Mouse (Mus musculus): Measurements from ENCODE around the gene Gm27179.
"Not testable (repeated sequence)": the region's sequence is repeated elsewhere in the genome, so short reads cannot be mapped to it uniquely, and the experiment has no call there.

Gene Gm27179

DNA sequence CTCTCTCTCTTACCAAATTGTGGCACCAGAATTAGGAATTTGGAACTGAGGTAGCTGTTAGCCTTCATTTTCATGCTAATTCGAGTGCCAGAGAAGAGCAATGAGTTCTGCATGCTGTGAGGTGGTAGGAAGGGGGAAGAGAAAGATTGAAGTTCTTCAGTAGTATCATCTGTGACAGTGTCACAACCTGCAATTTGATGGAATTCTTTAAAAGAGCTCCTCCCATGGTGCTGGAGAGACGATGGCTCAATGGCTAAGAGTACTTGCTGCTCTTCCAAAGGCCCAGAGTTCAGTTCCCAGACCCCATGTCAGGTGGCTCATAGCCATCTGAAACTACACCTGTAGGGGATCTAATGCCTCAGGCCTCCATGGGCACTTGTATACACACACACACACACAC lies at the start of gene Gm27179:
Gene Gm27179 (minus strand): TSS at position 101 of the 400 bp plus-strand sequence.
- not testable (repeated sequence) for DNase-seq (ENCODE audit: low spot score)

DNA sequence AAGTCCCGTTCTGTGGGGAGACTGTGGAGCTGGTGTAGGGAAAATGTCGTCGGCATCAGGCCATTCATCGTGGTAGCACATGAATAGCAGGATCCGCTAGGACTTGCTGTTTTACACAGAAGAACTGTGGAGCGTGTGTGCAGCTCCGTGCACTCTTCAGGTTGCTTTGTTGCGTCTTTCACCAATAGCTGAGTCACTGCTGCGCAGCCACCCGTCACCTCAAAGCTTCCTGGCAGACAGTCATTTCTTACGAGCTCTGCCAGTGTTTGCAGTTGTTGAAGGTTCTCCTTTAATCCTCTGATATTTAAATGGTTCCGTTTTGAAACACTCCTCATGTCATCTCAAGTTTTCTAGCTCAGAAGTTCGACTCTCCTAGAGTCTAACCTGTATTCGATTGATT lies 45.2 kb upstream of the Gm27179 start:
- DNase-seq (ENCODE audit: low spot score) = not testable (repeated sequence)

DNA sequence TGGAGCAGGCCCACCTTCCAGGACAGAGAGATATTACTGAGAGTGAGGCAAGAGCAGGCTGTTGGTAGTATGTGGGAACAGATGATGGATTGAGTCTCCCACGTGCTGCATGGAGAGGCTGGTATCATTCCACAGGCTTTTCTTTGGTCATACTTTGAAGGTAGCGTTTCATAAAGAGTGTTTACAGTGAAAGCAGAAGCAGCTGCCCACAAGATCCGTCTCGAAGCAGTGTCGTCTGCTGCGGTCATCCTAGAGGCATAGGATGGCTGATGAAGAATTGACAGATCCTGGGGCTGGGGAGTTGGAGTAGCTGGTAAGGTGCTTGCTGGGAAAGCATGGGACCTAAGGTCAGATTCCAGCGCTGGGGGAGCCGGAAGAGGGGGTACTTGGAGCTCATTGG lies 44.5 kb upstream of the Gm27179 start:
- not testable (repeated sequence) for DNase-seq (ENCODE audit: low spot score)

DNA sequence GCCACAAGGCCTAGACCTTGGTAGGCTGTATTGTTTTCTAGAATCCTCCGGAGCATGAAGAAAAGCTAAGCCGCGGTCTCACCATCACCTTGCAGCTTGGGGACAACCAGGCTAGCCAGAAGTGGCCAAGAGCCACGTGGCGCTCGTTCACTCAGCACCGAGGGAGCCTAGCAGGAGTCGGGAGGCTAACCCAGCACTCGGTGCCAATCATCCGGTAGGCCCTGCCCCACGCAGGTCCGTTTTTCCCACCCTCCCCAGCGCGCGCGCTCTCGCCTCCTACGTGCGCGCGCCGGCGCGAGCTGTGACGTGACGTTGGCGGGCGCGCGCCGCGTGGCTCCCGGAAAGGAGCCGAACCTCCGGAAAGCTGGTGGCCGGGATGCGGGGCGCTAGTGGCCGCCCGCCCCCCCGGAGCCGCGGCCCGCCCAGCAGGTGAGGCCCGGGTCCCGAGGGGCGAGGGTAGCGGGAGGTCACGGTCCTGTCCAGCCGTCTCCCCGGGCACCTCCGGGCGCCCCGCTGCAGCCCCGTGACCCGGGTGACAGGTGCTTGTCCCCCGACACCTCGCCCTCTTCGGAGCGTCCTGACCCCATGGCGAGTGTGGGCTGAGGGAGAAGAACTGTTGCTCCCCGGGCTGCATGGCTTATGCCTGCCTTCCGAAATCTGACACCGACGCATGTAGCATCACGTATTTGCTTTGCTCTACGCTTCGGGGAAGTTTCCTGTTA lies 42.9 kb upstream of the Gm27179 start, which contains the start of gene Entpd4b:
Gene Entpd4b (plus strand): TSS at position 315 of the 722 bp plus-strand sequence.
- DNase-seq (ENCODE audit: low spot score) = not testable (repeated sequence)

DNA sequence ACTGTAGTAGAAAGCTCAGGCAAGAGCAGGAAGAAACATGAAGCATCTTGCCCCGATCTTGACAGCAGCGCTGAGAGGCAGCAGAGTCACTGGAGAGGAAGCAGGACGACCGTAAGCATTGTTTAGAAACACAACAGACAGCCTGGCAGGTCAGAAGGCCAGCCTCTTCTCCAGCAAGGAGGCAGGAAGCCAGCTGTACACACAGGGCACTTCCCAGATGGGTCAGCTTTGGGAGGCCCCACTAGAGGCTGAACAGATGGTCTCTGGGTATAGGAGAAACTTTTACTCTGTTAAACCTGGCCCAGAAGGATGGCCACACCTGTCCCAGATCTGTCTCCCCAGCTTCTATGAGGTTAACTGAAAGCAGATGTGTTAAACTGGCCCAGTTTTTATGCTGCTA lies 35.0 kb upstream of the Gm27179 start:
- DNase-seq (ENCODE audit: low spot score) = not testable (repeated sequence)

DNA sequence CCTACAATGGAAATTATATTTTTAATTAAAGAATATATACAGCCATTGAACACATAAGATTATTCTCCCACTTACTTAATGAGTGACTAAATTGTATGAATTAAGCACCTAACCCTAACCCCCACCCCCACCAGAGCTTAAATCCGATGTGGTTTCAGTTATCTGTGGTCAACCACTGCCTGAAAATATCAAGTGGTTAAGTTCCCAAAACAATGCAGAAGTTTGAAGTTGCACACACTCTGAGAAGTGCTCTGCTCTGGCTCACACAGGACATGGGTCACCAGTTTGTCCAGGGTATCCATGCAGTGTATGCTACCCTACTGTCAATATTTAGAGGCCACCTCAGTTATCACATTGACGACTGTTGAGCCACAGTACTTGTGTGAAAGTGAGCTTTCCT lies 32.7 kb upstream of the Gm27179 start:
- DNase-seq (ENCODE audit: low spot score) = not testable (repeated sequence)

DNA sequence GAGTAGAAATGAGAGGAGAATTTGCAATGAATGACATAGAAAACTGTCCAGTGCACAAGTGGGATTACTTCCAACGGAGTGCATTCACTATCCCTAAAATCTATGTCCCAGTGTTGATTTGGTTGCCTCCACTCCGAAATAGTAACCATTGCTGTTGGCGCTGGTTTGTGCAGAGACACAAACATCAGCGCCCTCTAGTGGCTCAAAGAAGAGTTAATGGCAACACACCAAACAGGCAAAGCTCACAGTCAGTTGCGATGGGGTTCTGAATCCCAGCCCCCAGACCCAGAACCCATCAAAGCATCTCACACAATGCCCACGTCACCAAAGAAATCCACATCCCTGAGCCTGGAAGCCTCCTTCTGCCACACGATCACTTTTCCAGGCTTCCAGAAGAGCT lies 31.7 kb upstream of the Gm27179 start:
- DNase-seq (ENCODE audit: low spot score) = not testable (repeated sequence)

DNA sequence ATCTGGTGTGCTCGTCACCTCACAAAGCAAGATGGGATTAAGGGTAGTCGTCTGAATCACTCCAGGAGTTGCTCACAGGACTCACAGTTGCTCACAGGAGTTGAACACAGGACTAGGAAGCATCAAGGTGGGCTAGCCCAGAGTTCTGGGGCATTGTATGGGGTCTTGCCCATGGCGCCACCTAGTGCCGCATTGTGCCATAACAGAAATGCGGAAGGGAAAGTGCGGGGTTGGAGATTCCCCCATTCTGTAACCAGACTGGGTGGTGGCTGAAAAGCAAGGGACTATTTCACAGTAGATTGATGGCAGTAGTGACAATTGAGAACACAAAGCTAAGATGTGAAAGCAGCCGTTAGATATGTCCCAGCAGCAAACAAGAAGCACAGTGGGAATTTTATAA lies 30.3 kb upstream of the Gm27179 start:
- not testable (repeated sequence) for DNase-seq (ENCODE audit: low spot score)

DNA sequence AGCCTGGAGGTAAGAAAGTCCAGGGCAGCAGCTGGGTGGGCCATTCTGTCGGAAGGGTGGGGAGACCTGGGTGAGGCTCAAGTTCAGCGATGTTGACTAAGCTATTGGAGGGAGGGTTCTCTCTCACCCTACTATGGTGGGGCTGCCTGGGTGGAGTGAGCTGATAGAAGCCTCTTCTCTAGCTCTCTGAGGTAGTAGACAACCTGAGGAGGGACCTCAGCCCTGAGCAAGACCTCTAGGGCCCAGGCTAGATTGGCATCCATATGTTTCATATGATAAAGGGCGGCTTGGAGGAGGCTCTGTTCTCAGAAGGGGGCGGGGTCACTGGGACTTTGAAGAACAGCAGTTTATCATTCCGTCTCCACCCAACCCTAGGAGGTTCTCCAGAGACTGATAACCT lies 27.8 kb upstream of the Gm27179 start:
- not testable (repeated sequence) for DNase-seq (ENCODE audit: low spot score)

DNA sequence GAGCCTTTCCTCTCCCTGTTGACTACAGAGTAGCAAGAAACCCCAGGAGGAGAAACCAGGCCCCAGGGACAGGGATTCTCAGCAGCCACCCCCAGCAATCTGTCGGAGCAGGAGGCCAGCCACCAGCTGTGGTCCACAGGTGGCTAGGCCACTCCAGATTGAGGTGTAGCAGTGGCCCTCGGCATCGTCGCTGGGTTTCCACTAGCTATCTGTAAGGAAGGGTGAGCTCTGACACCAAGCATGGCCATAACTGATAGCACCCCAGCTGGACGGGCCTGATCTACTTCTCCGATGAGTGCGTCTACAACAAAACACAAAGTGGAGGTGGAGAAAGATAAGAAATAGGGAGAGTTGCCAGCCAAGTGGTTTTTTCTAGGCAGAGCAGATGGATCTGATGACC lies 24.2 kb upstream of the Gm27179 start:
- not testable (repeated sequence) for DNase-seq (ENCODE audit: low spot score)

DNA sequence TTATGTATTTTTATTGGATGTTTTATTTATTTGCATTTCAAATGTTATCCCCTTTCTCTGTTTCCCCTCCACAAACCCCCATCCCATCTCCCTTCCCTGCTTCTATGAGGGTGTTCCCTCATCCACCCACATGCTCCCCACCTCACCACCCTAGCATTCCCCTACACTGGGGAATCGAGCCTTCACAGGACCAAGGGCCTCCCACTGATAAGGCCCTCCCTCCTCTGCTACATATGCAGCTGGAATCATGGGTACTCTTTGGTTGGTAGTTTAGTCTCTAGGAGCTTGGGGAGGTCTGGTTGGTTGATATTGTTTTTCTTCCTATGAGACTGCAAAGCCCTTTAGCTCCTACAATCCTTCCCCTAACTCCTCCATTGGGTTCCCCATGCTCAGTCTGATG lies 13.9 kb upstream of the Gm27179 start:
- not testable (repeated sequence) for DNase-seq (ENCODE audit: low spot score)

DNA sequence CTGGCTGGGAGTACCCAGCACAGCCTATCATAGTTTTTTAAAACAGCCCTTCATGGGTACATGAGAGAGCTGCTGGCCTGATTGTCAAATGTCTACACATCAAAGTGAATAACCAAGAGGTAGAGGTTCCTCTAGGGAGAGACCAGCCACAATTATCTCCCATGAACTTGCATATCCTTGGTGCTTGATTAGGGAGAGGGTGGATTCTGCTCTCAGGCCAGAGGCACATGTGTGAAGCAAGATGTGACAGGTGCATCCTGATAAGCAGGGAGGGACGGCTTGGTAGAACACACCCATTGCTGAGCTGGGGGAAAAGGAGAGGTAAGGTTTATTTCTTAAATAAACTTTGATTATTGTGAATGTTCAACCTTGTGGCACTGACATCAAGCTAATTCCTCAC lies 10.7 kb upstream of the Gm27179 start:
- not testable (repeated sequence) for DNase-seq (ENCODE audit: low spot score)

DNA sequence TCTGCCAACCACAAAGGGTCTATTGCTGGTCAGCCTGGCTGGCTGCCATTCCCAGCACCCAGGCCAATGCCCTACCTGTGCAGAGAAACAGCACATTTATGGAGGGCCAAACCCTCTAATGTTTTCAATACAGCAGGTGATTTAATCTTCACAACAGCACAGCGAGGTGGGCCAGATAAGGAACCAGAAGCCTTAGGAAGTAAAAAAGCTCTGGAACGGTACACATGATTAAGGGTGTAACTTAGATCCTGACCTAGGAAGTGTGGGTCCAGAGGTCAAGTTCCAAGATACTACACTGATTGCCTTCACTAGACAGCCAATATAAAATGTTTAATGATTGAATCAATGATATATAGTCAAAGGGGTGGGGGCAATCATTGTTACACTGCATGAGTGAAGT lies 8.5 kb upstream of the Gm27179 start:
- DNase-seq (ENCODE audit: low spot score) = not testable (repeated sequence)

DNA sequence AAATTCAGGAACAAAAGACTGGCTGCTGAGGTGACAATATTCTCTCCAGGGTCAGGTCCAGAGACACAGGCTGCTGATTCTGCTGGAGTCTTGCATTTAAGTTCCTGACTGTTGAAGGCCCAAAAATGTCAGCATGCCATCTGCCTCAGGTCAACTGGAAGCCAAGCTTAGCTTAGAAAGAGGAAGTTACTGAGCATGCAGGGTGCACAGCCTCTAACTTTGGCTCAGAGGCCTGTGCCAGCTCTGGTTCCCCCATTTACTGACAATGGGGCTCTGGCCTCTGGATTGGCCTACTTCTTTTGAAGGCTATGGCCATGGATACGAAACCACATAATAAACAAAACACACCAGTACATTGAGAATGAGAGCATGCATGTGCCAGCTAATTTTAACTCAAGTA lies 5.3 kb downstream of the Gm27179 start:
- not testable (repeated sequence) for DNase-seq (ENCODE audit: low spot score)

DNA sequence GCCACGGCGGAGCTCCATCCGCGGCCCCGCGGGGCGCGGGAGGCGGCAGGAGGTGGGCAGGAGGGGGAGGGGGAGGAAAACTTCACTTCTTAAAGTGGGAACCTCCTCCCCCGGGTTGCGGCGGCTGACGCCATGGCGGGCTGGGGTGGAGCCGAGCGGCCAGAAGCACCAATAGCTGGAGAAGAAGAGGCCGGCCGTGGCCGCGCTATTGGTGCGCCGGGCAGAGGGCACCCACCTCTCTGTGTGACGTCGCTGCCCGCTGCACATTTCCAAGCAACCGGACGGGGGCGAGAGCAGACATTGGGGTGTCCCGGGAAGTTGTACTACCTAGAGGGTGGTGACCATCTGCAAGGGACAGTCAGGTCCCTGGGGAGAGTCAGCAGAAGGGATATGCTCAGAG lies 9.2 kb downstream of the Gm27179 start, which contains the start of gene Gm16867:
Gene Gm16867 (minus strand): TSS at position 189 of the 400 bp plus-strand sequence.
- not testable (repeated sequence) for DNase-seq (ENCODE audit: low spot score)

DNA sequence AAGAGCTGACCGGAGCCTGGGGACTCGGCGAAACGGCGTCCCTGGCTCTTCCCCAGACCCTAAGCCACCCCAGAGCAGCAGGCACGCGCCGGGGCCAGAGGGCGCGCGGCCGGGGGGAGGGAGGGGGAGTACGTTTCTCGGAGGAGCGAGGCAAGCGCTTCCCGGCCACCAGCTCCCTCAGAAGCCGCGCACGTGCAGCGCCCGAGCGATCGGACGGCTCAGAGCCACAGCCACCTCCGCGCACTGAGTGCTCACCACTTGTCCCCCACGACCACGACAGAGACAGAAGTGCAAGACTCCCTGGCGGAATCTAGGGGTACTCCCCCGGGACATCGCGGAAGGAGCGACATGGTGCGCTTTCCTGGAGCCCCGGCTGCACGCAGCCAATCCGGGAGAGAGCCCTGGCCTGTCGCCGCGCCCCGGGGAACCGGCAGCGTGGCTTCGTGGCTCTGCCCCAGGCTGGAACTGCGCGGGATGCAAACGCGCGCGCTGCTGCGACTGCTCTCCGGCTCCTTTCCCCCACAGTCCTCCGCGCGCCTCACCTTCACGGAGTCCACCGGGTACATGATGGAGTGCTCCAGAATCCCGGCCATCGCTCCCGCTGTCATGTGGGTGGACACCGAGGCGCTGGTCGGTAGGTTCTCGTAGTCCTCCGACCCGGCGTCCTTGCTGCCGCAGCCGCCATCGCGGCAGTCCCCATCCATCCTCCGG lies 9.8 kb downstream of the Gm27179 start:
- DNase-seq (ENCODE audit: low spot score) = not testable (repeated sequence)

DNA sequence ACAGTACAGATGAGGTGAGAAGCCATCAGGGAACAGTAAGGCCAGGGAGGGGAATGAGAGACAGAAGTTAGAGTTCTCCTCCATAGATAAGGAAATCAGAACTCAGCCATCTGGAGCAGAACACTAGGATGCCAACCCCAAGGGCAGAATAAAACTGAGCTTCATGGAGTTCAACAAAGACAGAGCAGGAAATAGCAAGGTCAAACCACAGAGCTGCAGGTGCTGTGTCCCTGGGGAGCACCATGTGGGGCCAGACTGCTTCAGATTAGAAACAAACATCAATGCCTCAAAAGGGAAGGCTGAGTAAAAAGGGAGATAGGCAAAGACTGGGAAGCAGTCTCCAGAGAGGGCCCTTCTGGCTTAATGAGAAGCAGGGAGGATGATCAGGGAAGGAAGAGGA lies 16.1 kb downstream of the Gm27179 start:
- not testable (repeated sequence) for DNase-seq (ENCODE audit: low spot score)

DNA sequence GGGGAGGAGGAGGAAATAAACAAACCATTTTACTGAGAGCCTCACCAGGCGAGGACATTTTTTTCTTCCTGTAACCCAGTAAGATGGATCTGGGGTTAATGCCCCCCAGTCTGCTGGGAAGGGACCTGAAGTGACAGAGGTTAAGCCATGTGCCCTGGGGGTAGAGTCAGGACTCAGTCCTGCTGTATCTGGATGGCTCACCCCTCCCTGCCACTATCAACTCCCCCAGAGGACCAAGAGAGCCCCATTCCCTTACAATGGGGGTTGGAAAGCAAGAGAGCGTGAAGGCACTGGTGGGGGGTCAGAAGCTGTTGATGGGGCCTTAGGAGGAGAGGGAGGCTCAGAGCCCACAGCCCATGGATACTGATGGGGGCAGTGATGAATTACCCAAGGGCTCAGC lies 17.4 kb downstream of the Gm27179 start:
- not testable (repeated sequence) for DNase-seq (ENCODE audit: low spot score)

DNA sequence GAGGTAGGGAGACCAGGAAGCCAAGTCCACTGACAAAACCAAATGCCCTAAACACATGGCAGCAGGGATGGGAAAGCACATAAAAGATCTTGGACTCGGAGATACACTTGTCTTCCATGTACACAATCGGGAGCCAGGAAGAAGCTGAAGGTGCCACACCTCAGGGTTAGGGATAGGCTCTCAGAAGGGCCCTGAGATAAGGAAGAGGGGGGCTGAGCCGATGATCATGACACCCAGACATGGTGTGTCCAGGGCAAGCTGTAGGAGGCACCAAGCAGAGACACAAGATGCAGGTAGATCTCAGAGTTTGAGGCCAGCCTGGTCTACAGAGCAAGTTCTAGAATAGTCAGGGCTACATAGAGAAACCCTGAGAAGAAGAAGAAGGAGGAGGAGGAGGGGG lies 17.8 kb downstream of the Gm27179 start:
- DNase-seq (ENCODE audit: low spot score) = not testable (repeated sequence)

DNA sequence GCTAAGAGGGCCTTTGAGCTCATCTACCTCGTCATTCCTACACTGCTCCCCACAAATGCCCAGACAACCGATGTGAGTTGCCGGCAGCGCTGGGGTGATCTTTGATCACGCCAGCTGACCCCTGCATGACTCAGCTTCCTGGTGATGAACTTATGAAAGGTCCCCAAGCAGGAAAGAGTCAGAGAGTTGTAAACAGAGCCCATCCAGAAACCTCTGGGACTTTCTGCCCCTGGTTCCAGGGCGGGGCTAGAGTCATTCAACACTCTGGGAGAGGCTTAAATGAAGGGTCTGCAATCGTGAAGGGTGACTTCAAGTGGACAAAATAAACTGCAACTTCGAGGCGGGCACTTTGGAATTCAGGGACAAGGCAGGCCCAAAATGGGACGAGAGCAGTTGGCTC lies 24.3 kb downstream of the Gm27179 start:
- DNase-seq (ENCODE audit: low spot score) = not testable (repeated sequence)

DNA sequence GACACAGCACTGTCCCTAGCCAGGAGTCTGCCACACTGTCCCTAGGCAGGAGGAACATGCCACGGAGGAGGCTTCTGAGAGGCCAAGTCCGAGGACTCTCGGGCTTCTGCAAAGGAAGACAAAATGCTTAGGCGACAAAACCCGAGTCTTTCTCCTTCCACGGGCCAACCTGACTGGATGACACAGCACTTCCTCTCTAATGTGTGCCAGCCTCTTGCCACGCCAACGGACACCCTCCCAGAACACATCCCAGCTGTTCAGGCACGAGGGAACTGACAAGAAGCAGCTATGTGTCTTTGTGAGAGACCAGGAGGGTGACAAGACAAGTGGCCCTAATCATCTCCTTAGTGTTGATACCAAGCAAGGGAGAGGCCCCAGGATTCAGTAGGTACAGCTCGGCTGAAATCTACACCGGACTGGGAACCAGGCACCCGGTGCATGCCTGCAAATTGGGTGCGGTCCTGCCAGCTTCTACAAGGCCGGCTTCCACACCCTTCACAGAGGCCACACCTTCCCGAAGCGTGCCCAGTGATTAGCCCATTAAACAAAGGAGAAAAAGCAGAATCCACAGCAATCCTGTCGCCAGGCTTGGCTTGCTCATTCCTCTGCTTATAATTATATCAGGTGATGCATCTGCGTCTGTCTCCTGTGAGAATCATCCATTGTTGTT lies 26.7 kb downstream of the Gm27179 start:
- DNase-seq (ENCODE audit: low spot score) = not testable (repeated sequence)

DNA sequence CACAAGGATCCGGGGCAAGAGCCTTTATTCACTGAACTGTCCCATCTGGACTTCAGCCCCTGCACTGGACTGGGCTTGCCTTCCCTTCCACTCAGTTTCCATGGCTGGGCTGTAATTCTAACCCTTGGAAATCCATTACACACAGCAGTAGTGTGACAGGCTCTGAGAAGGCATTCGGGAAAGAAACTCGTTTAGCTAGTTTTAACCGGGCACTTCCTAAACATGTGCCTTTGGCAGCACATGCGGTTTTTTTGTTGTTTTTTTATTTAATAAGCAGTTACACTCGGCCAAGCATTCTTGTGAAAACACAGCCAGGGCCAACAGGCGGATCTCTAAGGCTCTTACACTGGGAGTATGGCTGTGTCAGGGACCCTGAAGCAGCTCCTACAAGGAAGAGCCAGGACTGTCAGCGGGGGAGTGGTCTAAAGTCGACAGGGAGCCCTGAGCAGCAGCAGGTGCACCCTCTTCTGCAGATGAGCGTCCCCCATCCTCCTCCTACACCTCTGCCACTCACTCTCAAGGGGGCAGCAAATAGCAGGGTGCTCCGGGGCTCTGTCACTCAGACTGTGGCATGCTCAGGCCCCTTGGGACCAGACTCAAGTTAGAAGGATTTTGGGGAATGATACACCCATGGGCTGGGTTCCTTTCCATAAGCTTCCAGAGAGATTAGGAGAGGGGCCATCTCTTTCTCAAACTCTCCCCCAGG lies 38.3 kb downstream of the Gm27179 start:
- DNase-seq (ENCODE audit: low spot score) = not testable (repeated sequence)
